Mouse (Mus musculus): Measurements from ENCODE around the gene Zfp341. TPM values are rescaled to one million over a fixed set of nuclear protein-coding genes. Genes with fewer than 3 reads are reported as not detected.

Zfp341 gene
- total and polyA plus RNA-seq, 3 experiments = 2.0 to 6.3 TPM; not detected in 1

DNA sequence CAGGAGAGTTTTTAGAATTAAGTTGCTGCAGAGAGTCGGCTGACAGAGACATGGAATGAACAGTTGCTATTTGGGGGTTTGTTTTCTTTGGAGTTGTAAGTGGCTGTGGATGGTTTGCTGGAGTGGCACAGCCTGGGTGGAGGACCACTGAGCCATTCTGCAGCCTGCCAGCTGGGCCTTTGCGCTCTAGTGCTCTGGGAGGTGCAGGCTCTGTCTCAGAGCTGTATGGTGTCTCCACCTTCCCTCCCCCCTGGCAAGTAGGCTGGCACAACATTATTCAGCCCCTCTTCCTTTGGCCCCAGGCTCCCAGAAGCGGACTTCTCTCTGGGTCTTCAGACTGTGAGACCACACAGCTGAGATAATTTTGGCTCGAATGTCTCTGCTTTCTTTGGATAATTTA lies 60.9 kb downstream of the Zfp341 start:
- no peak for TF ChIP-seq ZKSCAN1 (IDR thresholded peaks at IDR 0.05; ENCODE audit: low read depth, low read length)
- TF ChIP-seq KAT2A (conservative IDR thresholded peaks at IDR 0.05; ENCODE audit: low read depth, low read length) = no peak
- no peak for TF ChIP-seq EP300 (IDR thresholded peaks at IDR 0.05; ENCODE audit: low read depth in 1 of 2, low read length in 2 of 2)
- TF ChIP-seq BHLHE40 (IDR thresholded peaks at IDR 0.05; ENCODE audit: borderline replicate concordance, low read depth, low read length) = no peak
- TF ChIP-seq USF1 (IDR thresholded peaks at IDR 0.05; ENCODE audit: low read depth, low read length) = no peak
- no peak for TF ChIP-seq POLR2A (IDR thresholded peaks at IDR 0.05; ENCODE audit: control insufficient read depth in 1 of 2, insufficient read depth in 1 of 2, low read depth in 1 of 2, low read length in 2 of 2, poor library complexity in 1 of 2)
- no peak for TF ChIP-seq MXI1 (IDR thresholded peaks at IDR 0.05; ENCODE audit: low read depth, low read length)
- no peak for TF ChIP-seq SIN3A (IDR thresholded peaks at IDR 0.05; ENCODE audit: low read length)
- no peak for TF ChIP-seq ELF1 (IDR thresholded peaks at IDR 0.05; ENCODE audit: low read depth, low read length)
- no peak for TF ChIP-seq CTCF (IDR thresholded peaks at IDR 0.05 in 2 of 3, conservative IDR thresholded peaks at IDR 0.05 in 1 of 3; ENCODE audit: control insufficient read depth in 1 of 3, insufficient read depth in 1 of 3, low read depth in 2 of 3, low read length in 3 of 3, poor library complexity in 1 of 3, severe bottlenecking in 1 of 3)
- no peak for TF ChIP-seq TCF12 (IDR thresholded peaks at IDR 0.05; ENCODE audit: low read depth, low read length)
- no peak for TF ChIP-seq MYC (IDR thresholded peaks at IDR 0.05; ENCODE audit: low read depth, low read length)
- no peak for TF ChIP-seq TBP (IDR thresholded peaks at IDR 0.05; ENCODE audit: low read depth, low read length)
- TF ChIP-seq NRF1 (IDR thresholded peaks at IDR 0.05; ENCODE audit: insufficient read depth, low read depth, low read length, poor library complexity, severe bottlenecking) = no peak
- TF ChIP-seq ZC3H11A (IDR thresholded peaks at IDR 0.05; ENCODE audit: low read depth, low read length) = no peak
- TF ChIP-seq TAL1 (IDR thresholded peaks at IDR 0.05; ENCODE audit: low read length) = no peak
- peaks cover 0 to 13% of the 10 kb centered on the region in 2 experiments for H3K36me3 ChIP-seq (ENCODE audit: control insufficient read depth in 1 of 2, insufficient read depth in 2 of 2, low read length in 2 of 2)
- no peak overlapping the region for H3K4me3 ChIP-seq (ENCODE audit: control insufficient read depth in 1 of 2, insufficient read depth in 1 of 2, low read depth in 2 of 2, low read length in 2 of 2)
- DNase-seq (ENCODE audit: low read depth, low spot score) = no peak
- no peaks in the 10 kb centered on the region for H3K27me3 ChIP-seq (ENCODE audit: control insufficient read depth in 1 of 2, insufficient read depth in 2 of 2, low read length in 2 of 2)
- peaks cover 19% of the 10 kb centered on the region for H3K79me2 ChIP-seq (ENCODE audit: control insufficient read depth, insufficient read depth, low read length, poor library complexity)
- peaks cover 3 to 10% of the 10 kb centered on the region in 2 experiments; a peak in 3 of 4 replicates for H3K4me1 ChIP-seq (ENCODE audit: control insufficient read depth in 1 of 2, insufficient read depth in 2 of 2, low read length in 2 of 2)
- H3K9me3 ChIP-seq (replicated peaks; ENCODE audit: insufficient read depth, low read length) = no peaks in the 10 kb centered on the region
- no peak overlapping the region for H3K27ac ChIP-seq (ENCODE audit: control insufficient read depth, low read depth, low read length)
- no peak overlapping the region for H3K9ac ChIP-seq (ENCODE audit: control insufficient read depth, low read depth, low read length, poor library complexity, severe bottlenecking)

DNA sequence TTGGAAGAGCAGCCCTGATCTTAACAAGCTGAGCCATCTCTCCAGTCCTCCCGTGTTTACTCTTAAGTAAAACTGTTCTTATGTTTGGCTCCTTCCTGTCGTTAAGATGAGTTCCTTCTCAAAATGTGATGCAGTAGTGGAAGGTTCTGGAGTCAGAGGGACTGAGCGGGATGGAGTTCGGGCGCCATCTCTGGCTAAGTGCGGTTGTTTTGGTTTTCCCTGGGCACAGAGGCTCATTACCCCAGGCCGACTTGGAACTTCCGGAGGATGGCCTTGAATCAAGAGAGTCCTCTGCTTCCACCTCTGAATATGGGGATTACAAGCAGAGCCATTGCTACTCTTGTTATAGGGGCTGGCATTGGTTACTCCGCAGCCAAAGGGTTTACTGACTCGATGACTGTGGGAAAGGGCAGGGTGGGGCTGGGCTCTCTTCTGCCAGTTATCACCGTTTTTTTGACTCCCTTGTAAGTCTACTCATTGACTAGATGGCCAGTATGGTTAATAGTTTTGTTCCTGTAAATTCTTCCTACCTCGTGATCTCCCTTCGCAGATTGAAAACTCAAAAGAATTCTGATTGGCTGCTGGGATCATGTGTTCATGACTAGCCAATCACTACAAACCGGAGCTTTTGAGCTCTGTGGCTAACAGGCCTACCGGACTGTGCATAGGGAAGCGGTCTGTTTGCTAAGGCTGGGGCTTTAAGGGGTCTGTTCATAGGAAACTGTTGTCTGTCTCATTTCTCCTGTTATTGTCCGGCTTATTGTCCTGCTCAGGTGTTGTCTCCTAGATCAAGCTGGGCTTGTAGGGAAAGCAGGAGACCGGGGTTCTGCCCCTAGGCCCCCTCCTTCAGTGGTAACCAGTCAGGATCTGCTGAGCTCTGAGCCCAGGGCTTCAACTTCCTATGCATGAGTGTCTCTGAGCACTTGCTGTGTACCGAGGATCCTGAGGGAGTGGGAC lies 63.8 kb downstream of the Zfp341 start:
- no peaks in the 10 kb centered on the region for H3K27me3 ChIP-seq (ENCODE audit: control insufficient read depth in 1 of 2, insufficient read depth in 2 of 2, low read length in 2 of 2)
- peaks cover 0 to 23% of the 10 kb centered on the region in 2 experiments; a peak in 2 of 4 replicates for H3K36me3 ChIP-seq (ENCODE audit: control insufficient read depth in 1 of 2, insufficient read depth in 2 of 2, low read length in 2 of 2)
- H3K4me1 ChIP-seq (ENCODE audit: control insufficient read depth in 1 of 2, insufficient read depth in 2 of 2, low read length in 2 of 2) = peaks cover 6 to 11% of the 10 kb centered on the region in 2 experiments
- DNase-seq (ENCODE audit: low read depth, low spot score) = peak; percentile 96
- H3K9me3 ChIP-seq (replicated peaks; ENCODE audit: insufficient read depth, low read length) = no peaks in the 10 kb centered on the region
- H3K79me2 ChIP-seq (ENCODE audit: control insufficient read depth, insufficient read depth, low read length, poor library complexity) = peaks cover 27% of the 10 kb centered on the region
- H3K27ac ChIP-seq (ENCODE audit: control insufficient read depth, low read depth, low read length) = peak overlapping the region; percentile 88
- H3K4me3 ChIP-seq (ENCODE audit: control insufficient read depth in 1 of 2, insufficient read depth in 1 of 2, low read depth in 2 of 2, low read length in 2 of 2) = peak overlapping the region; percentile 55 to 75
- H3K9ac ChIP-seq (ENCODE audit: control insufficient read depth, low read depth, low read length, poor library complexity, severe bottlenecking) = peak overlapping the region; percentile 68
- no peak for TF ChIP-seq BHLHE40 (IDR thresholded peaks at IDR 0.05; ENCODE audit: borderline replicate concordance, low read depth, low read length)
- peak; percentile 66; the same call in 1 of the 2 replicates for TF ChIP-seq POLR2AphosphoS2 (IDR thresholded peaks at IDR 0.05; ENCODE audit: low read length)
- peak; percentile 94 for TF ChIP-seq MAX (IDR thresholded peaks at IDR 0.05; ENCODE audit: low read length)
- TF ChIP-seq MXI1 (IDR thresholded peaks at IDR 0.05; ENCODE audit: low read depth, low read length) = peak; percentile 68
- TF ChIP-seq NRF1 (IDR thresholded peaks at IDR 0.05; ENCODE audit: insufficient read depth, low read depth, low read length, poor library complexity, severe bottlenecking) = no peak
- TF ChIP-seq JUND (IDR thresholded peaks at IDR 0.05; ENCODE audit: low read depth, low read length) = no peak
- TF ChIP-seq E2F4 (IDR thresholded peaks at IDR 0.05; ENCODE audit: borderline replicate concordance, low read depth, low read length) = no peak
- TF ChIP-seq ZMIZ1 (IDR thresholded peaks at IDR 0.05; ENCODE audit: low read depth, low read length) = peak; percentile 82
- TF ChIP-seq USF2 (IDR thresholded peaks at IDR 0.05; ENCODE audit: borderline replicate concordance in 1 of 2, insufficient read depth in 1 of 2, low read depth in 1 of 2, low read length in 2 of 2) = peak; percentile 66 to 96; a peak in 3 of 4 replicates
- no peak for TF ChIP-seq UBTF (IDR thresholded peaks at IDR 0.05; ENCODE audit: borderline replicate concordance, insufficient read depth, low read depth, low read length)
- TF ChIP-seq POLR2A (IDR thresholded peaks at IDR 0.05; ENCODE audit: control insufficient read depth in 1 of 2, insufficient read depth in 1 of 2, low read depth in 1 of 2, low read length in 2 of 2, poor library complexity in 1 of 2) = peak in 1 of 2 experiments; percentile 81; a peak in 2 of 4 replicates
- peak; percentile 57; the same call in 1 of the 2 replicates for TF ChIP-seq NELFE (IDR thresholded peaks at IDR 0.05; ENCODE audit: low read depth, low read length)
- TF ChIP-seq CHD1 (IDR thresholded peaks at IDR 0.05; ENCODE audit: low read depth, low read length) = no peak
- TF ChIP-seq MYC (IDR thresholded peaks at IDR 0.05; ENCODE audit: low read depth, low read length) = no peak
- peak; percentile 58; the same call in 1 of the 2 replicates for TF ChIP-seq SIN3A (IDR thresholded peaks at IDR 0.05; ENCODE audit: low read length)
- TF ChIP-seq KAT2A (conservative IDR thresholded peaks at IDR 0.05; ENCODE audit: low read depth, low read length) = no peak
- TF ChIP-seq USF1 (IDR thresholded peaks at IDR 0.05; ENCODE audit: low read depth, low read length) = peak; percentile 99
- no peak for TF ChIP-seq SMC3 (IDR thresholded peaks at IDR 0.05; ENCODE audit: low read depth, low read length)
- TF ChIP-seq ZC3H11A (IDR thresholded peaks at IDR 0.05; ENCODE audit: low read depth, low read length) = no peak
- peak; percentile 63; the same call in 1 of the 2 replicates for TF ChIP-seq GATA1 (IDR thresholded peaks at IDR 0.05; ENCODE audit: low read depth, low read length)
